Mouse (Mus musculus): ENCODE measurements around the gene Lrch2.
"Not testable (repeated sequence)": the region's sequence is repeated elsewhere in the genome, so short reads cannot be mapped to it uniquely, and the experiment has no call there.

Lrch2 gene

DNA sequence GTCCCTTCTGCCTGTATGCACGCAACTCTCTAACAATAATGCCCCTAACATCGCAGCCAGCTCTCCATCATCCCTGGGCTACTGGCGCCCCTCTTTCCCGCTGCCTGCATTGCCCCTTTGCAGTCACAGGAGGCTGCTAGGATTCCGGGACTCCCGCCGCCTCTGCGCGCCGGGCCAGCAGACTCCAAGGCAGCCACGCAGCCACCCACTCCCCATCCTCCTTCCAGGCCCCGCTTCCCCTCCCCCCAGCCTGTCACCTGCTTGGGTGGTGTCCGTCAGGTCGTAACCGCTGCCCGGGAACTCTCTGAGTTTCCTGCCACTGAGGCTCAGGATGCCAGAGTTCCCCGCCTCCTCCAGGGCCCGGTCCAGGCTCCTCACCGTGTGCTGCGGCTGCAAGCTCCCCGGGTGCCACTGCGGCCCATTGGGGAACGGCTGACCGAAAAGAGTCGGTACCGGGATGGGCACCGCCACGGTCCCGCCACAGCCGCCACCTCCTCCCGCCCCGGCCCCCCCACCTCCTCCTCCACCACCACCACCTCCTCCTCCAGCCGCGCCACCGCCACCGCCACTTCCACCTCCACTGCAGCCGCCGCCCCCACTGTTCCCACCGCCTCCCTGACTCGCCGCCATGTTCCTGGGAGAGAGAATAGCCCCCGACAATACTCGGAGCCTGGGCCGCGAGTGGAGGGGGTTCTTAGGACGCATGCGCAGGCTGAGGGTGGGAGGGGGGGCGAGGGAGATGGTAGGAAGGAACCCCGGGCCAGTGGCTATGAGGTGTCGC lies at the start of gene Lrch2:
Gene Lrch2, minus strand, starts transcription at position 661 of the 781 bp plus-strand sequence.
- DNase-seq (ENCODE audit: low spot score in 2 of 2): peak; percentile 31 to 42

DNA sequence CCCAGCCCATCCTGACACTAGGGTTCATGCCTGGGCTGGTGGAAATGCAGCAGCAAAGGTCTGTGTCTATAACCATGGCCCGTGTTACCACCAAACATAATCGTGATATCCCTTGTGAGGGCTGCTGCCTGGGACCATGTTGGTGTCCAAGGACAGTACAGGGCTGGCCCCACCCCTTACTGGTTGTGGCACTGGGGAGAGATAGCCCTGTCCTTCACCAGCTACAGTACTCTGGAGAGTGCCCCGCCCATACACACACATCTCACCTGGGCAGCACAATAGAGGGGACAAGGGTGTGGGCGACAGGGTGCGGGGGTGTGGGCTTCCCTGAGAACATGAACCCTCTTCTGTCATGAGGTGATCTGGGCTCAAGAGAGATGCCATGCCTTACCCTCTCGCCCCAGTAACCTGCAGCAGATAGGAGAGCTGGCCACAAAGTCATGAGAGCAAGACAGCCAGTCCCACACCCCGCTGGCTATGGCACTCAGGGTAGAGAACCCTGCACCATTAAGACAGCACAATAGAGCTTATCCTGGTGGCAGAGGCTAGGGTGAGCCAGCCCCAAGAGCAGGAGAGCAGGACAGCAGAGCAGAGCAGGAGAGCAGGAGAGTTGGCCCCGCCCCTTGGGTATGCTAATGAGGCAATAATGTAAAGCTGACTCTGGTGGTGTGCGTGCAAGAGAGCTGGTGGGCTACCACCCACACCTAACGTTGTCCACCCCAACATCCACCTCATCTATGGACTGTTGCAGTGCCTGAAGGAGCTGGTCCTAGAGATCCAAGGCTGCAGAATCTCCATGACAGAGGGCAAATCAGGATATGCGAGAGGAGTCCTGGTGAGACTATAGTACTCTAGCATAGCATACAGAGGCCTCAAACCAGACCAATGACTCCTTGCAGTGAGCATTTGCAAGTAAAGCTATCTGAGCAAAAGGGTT lies 12.7 kb downstream of the Lrch2 start:
- no peak for DNase-seq (ENCODE audit: low spot score in 2 of 2)

DNA sequence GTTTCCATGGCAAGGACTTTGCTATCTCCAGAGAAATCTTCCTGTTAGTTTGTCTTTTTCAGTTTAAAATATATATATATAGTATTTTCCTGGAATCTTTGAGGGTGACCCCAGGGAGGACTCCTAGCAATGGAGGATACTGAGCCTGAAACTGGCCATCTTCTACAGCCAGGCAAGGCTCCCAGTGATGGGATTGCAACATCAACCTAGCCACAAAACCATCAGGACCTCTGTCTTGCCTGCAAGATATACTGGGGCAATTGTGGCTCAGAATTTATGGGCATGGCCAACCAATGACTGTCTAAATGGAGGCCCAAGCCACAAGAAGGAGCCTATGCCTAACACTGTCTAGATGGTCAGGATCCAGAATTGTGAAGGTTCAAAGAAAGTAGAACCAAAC lies 15.5 kb downstream of the Lrch2 start:
- DNase-seq (ENCODE audit: low spot score in 2 of 2): no peak

DNA sequence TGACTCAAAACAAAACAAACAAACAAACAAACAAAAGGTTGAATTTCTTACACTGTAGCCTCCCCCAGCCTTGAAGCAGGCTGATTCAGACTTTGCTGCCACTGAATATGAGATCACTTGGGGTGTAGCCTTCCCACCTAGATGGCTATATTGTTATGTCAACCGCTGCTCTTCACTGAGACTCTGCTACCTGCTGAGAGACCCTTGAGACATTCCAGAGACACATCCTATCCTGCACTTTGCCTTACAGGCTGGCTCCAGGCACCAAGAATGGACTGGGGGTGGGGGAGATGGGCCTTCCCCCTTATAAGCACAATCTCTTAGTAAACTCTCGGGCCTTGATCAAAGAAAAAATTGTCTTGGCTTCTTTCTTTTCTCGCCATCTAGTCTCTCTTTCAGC lies 16.8 kb downstream of the Lrch2 start:
- DNase-seq (ENCODE audit: low spot score in 2 of 2): not testable (repeated sequence)

DNA sequence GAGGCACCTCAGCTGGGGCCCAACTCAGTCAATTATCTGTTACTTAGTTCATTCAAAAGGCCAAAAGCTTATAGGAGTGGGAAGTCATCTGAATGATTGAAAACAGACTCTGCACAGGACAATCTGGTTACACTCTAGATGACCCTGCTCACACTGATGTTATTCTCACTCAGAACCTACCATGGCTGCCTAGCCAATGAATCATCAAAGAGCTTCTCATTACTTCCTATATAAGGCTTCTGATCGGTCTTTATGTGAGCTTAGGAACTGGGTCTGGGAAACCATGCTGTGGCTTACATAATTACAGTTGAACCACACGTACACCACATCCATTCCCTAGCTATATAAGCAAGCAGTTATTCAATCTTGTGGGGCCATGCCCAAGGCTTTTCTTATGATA lies 18.3 kb downstream of the Lrch2 start:
- DNase-seq (ENCODE audit: low spot score in 2 of 2): no peak

DNA sequence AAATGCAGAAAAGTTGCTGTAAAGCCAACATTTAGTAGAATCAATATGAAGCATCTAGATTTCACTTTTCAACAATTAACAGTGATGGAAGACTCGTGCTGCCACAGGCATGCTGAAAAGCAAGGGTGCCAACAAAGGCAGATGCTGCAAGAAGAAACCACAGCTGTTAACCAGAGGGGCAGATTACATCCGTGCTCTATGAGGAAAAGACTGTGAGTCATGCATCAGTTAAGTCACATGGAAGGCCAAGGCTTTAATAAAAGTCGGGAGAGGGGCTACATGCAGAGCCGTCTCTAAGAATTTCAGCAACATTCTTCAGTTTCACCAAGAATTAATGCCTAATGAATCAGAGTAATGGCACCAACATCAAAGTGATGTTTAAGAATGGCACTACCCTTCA lies 22.2 kb downstream of the Lrch2 start:
- no peak for DNase-seq (ENCODE audit: low spot score in 2 of 2)

DNA sequence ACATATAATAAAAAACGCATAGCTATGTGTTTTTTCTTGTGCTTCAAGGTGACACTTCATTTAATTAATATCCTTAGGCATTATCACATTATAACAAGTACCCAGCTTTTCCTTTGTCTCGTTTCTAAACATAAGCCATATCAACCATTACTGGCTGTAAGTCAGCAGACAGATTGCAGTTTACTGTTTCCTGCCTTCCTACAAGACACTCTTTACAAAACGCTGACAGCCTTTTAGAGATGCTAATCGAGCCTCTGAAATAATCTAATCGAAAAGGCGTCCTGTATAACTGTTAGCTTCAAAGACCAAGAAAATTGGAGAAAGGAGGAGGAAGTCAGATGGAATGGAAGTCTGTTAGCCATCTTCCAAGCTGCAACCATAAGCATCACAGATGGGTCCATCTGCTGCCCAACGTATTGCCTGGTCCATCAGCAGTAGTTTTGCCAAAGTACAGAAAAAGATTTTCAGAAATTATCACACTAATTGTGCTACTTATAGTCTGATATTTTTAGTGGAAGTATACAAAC lies 26.2 kb downstream of the Lrch2 start:
- DNase-seq (ENCODE audit: low spot score in 2 of 2): no peak

DNA sequence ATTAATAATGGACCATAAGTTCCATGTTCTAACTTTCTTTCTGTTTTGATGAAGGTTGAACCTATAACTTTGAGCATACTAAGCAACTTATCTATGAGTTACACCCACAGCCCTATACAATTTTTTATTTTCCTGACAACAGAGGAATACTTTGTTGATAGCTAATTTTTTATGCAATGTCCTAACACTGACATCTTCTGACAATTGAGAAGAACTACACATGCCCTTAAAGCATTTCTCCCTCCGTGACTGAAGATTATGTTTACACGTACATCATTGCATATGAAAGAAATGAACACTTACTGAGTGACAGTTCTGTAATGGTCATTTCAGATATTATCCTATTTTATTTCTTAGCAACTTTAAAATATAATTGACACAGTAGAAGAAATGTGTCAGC lies 64.3 kb downstream of the Lrch2 start:
- no peak for DNase-seq (ENCODE audit: low spot score in 2 of 2)

DNA sequence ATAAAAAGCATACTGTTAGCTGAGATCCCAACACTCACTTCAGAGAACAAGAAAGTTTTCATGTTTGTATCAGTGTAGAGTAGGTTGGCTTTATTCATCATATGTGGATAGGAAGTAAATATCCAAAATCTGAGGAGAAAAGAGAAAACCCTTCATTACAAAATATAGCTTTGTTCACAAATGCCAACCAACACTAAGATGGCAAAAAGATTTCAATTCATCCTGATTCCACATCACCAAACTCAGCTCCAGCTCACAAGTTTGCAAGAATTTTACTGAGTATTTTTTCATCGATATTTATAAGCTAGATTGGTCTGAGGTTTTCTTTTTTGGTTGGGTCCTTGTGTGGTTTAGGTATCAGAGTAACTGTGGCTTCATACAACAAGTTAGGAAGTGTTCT lies 100.3 kb downstream of the Lrch2 start, which contains the start of gene Vmn1r239-ps:
Gene Vmn1r239-ps, minus strand, starts transcription at position 101 of the 400 bp plus-strand sequence.
- DNase-seq (ENCODE audit: low spot score in 2 of 2): not testable (repeated sequence)

DNA sequence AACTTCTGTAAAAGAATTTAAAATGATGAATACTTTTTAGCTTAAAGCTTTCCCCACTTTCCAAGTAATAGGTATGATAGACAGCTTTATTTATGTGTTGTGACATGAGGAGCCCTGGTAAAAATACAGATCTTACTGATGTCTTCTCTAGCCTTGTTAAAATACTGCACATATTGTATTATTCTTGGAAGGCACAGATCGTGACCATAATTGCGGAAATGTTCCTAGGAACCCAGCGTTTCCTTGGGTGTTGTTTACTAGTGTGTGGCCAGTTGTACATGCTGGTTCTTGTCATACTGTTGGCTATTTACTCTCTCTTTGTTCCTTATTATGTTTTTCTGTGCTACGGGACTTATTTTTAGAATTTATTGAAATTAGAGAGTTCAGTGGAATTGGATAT lies 110.5 kb downstream of the Lrch2 start:
- no peak for DNase-seq (ENCODE audit: low spot score in 2 of 2)

DNA sequence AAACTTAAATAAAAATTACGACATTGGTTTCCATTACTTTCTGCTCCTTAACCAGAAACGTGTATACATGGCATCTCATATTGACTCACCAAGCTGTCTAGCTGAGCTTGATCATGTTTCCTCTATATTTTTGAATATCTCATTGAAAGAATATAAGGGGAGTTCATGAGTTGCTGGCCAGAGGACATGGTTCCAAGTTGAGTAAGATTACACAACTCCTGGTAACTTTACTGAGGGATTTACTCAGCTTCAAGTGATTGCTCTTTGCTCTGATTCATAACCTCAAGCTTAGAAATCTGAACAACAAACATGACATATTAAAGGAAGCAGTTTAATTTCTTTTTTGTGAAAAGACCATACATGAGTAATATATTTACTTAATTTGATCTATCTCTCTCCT lies 118.5 kb downstream of the Lrch2 start:
- DNase-seq (ENCODE audit: low spot score in 2 of 2): no peak

DNA sequence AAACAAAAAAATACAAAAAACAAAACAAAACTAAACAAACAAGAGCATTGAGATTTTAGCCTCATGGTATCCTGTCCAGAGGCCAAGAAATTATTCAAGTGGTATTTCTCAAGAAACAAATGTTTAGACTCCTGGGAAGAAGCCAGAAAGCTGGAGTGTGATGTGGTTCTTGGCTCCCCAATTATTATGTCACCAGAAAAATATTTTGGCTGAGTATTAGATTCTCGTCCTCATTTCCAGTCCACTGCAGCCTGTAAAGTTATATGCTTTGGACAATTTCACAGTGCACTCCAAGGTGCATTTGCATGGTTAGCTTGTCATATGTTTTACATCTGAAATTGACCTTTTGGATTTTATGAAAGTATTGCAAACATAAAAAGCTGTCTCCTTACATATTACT lies 124.1 kb downstream of the Lrch2 start:
- no peak for DNase-seq (ENCODE audit: low spot score in 2 of 2)

DNA sequence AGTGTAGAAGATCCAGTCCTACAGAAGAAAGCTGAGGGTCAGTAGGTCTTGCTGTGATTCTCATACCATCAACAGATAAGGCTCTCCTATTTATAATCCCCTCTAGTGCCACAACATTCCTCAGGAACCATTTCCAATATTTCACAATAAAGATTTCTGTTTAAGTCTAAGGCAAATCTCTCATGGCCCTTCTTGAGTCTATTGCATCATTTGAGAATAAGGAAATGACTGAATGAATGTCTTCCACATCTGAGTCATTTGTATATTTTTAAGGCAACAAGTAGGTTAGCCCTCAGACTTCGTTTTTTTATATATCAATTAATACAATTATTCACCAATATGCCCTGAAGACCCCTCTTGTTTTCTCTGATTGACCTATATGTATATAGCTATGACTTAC lies 124.8 kb downstream of the Lrch2 start, which contains the start of gene Il13ra2:
Gene Il13ra2, minus strand, starts transcription at position 64 of the 400 bp plus-strand sequence.
- no peak for DNase-seq (ENCODE audit: low spot score in 2 of 2)

Data from frontal cortex, postnatal 10 days (tissue).